Mouse (Mus musculus): ENCODE data around the gene Ctnna2. TPM values are rescaled to one million over a fixed set of nuclear protein-coding genes. Genes with fewer than 3 reads are reported as not detected.

The Ctnna2 gene
- not detected in 2 replicates for polyA plus RNA-seq (2012)

DNA sequence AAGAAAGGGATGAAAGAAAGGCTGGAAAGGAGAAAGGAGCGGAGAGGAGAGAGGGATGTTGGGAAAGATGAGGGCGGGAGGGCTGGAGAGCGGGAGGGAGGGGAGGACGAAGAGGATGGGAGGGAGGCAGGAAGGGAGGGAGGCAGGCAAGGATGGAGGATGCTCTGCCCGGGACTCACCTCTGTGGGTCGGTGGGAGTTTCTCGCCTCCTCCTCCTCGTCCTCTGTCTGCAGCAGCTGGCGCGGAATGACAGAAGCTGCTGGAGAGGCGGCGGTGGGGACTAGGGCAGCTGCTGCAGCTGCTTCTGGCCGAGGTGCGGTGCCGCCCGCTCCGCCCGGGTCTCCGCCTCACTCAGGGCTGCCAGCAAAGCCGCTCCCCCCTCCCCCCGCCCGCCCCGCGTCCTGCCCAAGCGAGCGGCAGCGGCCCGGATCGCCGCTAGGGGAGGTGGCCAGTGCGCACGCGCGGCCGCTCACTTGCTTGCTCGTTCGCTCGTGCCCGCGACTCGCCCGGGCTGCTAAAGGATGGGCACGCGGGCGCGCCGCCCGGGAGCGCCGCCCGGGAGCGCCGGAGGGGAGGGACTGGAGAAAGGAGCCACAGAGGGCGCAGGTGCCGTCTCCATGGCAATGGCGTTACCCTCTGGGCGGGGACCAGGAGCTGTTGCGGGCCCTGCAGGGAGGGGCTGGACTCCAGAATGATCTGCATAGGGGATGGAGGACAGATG, at the start of gene Ctnna2:
Ctnna2 (minus strand) TSS at position 459 of the 721 bp plus-strand sequence.
- TF ChIP-seq TAL1 (IDR thresholded peaks at IDR 0.05; ENCODE audit: low read length) (no peak), GATA1 (IDR thresholded peaks at IDR 0.05; ENCODE audit: low read length) (no peak)
- Histone ChIP-seq H3K9me3 (ENCODE audit: control insufficient read depth, low read length) (no peaks in the 10 kb centered on the region), H3K4me1 (ENCODE audit: control insufficient read depth) (no peaks in the 10 kb centered on the region), H3K36me3 (ENCODE audit: control insufficient read depth) (no peaks in the 10 kb centered on the region), H3K4me3 (replicated peaks) (no peak within 1 kb of the TSS), H3K27me3 (ENCODE audit: control insufficient read depth) (peaks cover 8% of the 10 kb centered on the region)

DNA sequence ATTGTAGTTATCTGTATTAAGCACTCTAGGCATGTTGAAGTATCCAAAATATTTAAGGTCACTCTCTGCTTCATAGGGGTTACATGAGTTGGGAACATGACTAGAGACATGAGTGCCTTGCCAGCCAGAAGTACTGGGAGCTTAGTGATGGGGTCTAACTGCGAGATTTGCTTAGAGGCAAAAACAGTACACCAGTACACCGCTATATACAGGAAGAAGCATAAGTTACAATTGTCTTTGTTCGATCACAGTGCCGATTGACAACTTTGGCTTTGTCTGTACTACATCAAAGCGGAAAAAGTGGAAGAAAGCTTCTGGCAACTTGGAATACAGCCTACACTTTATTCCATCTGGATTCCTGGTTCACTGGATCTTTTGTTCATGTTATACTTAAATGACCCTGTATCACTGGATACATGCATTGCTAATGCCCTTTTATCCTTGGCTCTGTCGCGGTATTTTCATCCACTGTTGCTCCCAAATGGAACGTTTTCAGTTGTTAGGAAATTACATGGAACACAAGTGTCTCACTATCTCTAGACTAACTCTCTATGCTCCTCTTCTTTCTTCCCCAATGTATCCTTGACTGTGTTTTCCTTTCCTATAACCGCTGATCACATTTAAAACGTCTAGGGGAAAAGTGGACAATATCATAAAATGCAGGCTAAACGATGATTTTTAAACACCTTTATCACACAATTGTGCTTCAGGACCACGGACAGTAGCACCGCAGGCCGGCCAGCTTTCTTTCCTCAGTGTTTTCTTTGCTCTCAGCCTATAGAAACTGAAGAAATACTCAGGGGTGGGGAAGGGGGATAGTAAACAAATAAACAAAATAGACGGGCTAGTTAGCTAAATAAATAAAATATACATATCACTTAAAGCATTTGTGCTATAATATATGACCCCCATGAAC, 896 bp upstream of the Ctnna2 start:
- H3K36me3 ChIP-seq (ENCODE audit: control insufficient read depth): no peaks in the 10 kb centered on the region

GRCm38 (mm10) chr6:77978476-77979240, 841 bp downstream of the Ctnna2 start:
- H3K4me3 ChIP-seq (replicated peaks): no peak overlapping the region
- no peaks in the 10 kb centered on the region for H3K36me3 ChIP-seq (ENCODE audit: control insufficient read depth)
- TF ChIP-seq GATA1 (IDR thresholded peaks at IDR 0.05; ENCODE audit: low read length): no peak
- TF ChIP-seq TAL1 (IDR thresholded peaks at IDR 0.05; ENCODE audit: low read length): no peak
- H3K9me3 ChIP-seq (ENCODE audit: control insufficient read depth, low read length): no peaks in the 10 kb centered on the region
- H3K4me1 ChIP-seq (ENCODE audit: control insufficient read depth): no peaks in the 10 kb centered on the region
- peaks cover 8% of the 10 kb centered on the region for H3K27me3 ChIP-seq (ENCODE audit: control insufficient read depth)

More for the DNA sequence above, 896 bp upstream of the Ctnna2 start:
- Histone ChIP-seq H3K4me3 (replicated peaks) (no peak overlapping the region), H3K27me3 (ENCODE audit: control insufficient read depth) (peaks cover 8% of the 10 kb centered on the region), H3K4me1 (ENCODE audit: control insufficient read depth) (no peaks in the 10 kb centered on the region), H3K9me3 (ENCODE audit: control insufficient read depth, low read length) (no peaks in the 10 kb centered on the region)
- TF ChIP-seq GATA1 (IDR thresholded peaks at IDR 0.05; ENCODE audit: low read length) (no peak), TAL1 (IDR thresholded peaks at IDR 0.05; ENCODE audit: low read length) (no peak)

DNA sequence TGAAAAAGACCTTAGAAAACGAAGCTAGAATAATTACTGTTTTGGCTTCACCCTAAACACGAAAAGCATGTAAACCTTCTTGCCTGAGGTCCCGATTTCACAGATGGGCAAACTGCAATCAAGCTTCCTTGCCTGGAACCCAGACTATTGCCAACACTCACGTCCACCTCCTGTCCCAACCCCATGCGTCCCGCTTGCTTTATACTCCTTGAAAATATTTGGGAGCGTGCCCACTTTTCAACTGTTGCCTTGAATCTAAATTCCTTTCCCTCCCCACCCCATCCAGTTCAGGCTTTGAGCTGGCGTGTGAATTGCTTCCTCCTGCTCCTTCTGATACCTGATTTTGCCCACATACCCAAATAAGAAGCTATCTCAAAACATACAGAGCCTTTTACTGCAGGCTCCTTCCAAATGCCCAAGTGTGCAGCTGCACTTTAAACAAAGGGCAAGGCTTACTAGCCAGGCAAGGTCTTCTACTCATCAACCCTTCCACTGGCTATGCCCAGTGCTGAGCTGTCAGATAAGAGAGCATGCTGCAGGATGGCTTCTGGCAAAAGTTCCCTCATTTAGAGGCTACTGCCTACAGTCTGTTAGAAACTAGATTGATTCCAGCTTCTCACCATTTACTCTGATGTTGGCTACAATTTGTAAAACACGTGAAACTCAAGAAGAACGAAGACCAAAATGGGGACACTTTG, 8.8 kb downstream of the Ctnna2 start:
- H3K27me3 ChIP-seq (ENCODE audit: control insufficient read depth): no peaks in the 10 kb centered on the region
- no peak overlapping the region for H3K4me3 ChIP-seq (replicated peaks)
- H3K4me1 ChIP-seq (ENCODE audit: control insufficient read depth): no peaks in the 10 kb centered on the region
- H3K36me3 ChIP-seq (ENCODE audit: control insufficient read depth): no peaks in the 10 kb centered on the region
- H3K9me3 ChIP-seq (ENCODE audit: control insufficient read depth, low read length): no peaks in the 10 kb centered on the region; the same call in 1 of the 2 replicates
- TF ChIP-seq GATA1 (IDR thresholded peaks at IDR 0.05; ENCODE audit: low read length) (no peak), TAL1 (IDR thresholded peaks at IDR 0.05; ENCODE audit: low read length) (no peak)

GRCm38 (mm10) chr6:77969774-77970173, 9.7 kb downstream of the Ctnna2 start:
- Histone ChIP-seq H3K4me3 (replicated peaks) (no peak overlapping the region), H3K9me3 (ENCODE audit: control insufficient read depth, low read length) (no peaks in the 10 kb centered on the region; the same call in 1 of the 2 replicates), H3K4me1 (ENCODE audit: control insufficient read depth) (no peaks in the 10 kb centered on the region), H3K27me3 (ENCODE audit: control insufficient read depth) (no peaks in the 10 kb centered on the region), H3K36me3 (ENCODE audit: control insufficient read depth) (no peaks in the 10 kb centered on the region)
- TF ChIP-seq TAL1 (IDR thresholded peaks at IDR 0.05; ENCODE audit: low read length) (no peak), GATA1 (IDR thresholded peaks at IDR 0.05; ENCODE audit: low read length) (no peak)

GRCm38 (mm10) chr6:77962011-77962410, 17.5 kb downstream of the Ctnna2 start:
- H3K9me3 ChIP-seq (ENCODE audit: control insufficient read depth, low read length): no peaks in the 10 kb centered on the region
- no peak overlapping the region for H3K4me3 ChIP-seq (replicated peaks)
- H3K27me3 ChIP-seq (ENCODE audit: control insufficient read depth): no peaks in the 10 kb centered on the region
- no peaks in the 10 kb centered on the region for H3K4me1 ChIP-seq (ENCODE audit: control insufficient read depth)
- TF ChIP-seq GATA1 (IDR thresholded peaks at IDR 0.05; ENCODE audit: low read length) (no peak), TAL1 (IDR thresholded peaks at IDR 0.05; ENCODE audit: low read length) (no peak)
- H3K36me3 ChIP-seq (ENCODE audit: control insufficient read depth): no peaks in the 10 kb centered on the region

DNA sequence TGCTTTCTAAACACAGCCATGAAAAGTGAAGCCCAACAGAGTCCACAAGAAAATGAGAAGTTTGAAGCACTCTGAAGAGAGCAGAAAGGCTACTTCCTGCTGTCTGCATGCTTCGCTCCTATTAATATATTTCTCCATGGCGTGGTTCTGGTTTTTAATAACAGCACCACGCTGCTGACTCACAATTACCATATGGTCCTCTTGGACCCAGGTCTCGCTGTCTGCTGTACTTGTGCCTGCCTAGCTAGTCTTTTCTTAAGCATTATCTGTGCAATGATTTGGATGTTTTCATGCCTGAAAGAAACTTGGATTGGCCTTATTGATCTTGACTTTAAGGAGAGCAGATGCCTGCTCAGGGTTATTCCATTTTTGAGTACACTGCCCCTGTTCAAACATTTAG, 28.2 kb downstream of the Ctnna2 start:
- no peak for TF ChIP-seq TAL1 (IDR thresholded peaks at IDR 0.05; ENCODE audit: low read length)
- no peak for TF ChIP-seq GATA1 (IDR thresholded peaks at IDR 0.05; ENCODE audit: low read length)
- Histone ChIP-seq H3K27me3 (ENCODE audit: control insufficient read depth) (no peaks in the 10 kb centered on the region), H3K36me3 (ENCODE audit: control insufficient read depth) (no peaks in the 10 kb centered on the region), H3K9me3 (ENCODE audit: control insufficient read depth, low read length) (peaks cover 4% of the 10 kb centered on the region), H3K4me3 (replicated peaks) (no peak overlapping the region), H3K4me1 (ENCODE audit: control insufficient read depth) (no peaks in the 10 kb centered on the region)

- no peaks in the 10 kb centered on the region for H3K36me3 ChIP-seq (ENCODE audit: control insufficient read depth)
- no peaks in the 10 kb centered on the region for H3K27me3 ChIP-seq (ENCODE audit: control insufficient read depth)
- no peak overlapping the region for H3K4me3 ChIP-seq (replicated peaks)
- no peak for TF ChIP-seq GATA1 (IDR thresholded peaks at IDR 0.05; ENCODE audit: low read length)
- TF ChIP-seq TAL1 (IDR thresholded peaks at IDR 0.05; ENCODE audit: low read length): no peak
- peaks cover 2% of the 10 kb centered on the region; the same call in 1 of the 2 replicates for H3K9me3 ChIP-seq (ENCODE audit: control insufficient read depth, low read length)
- H3K4me1 ChIP-seq (ENCODE audit: control insufficient read depth): no peaks in the 10 kb centered on the region
Observed at GRCm38 (mm10) chr6:77950690-77951089, 28.8 kb downstream of the Ctnna2 start.

All from erythroblast, embryonic 14.5 days (primary cell).